Mouse (Mus musculus) left cerebral cortex, adult 8-10 months (tissue): ENCODE measurements around the gene Zbtb39. TPM values are rescaled to one million over a fixed set of nuclear protein-coding genes. Genes with fewer than 3 reads are reported as not detected.

Source experiments
- DNase-seq, 2 experiments: peaks; one replicate each; pipeline ENCODE4 v3.0.0; 2022; ENCODE audit warnings: low spot score in 2 of 2
- total RNA-seq, 4 experiments: library from RNA; stranded (reverse); gene quantifications; 2 replicates each; pipeline ENCODE4 v1.2.4; 2022

Gene Zbtb39
- 10 to 100 TPM in 2 of 4 experiments, 1 to 10 TPM in 2; 9.9 to 11.4 (median 10.1) TPM for total RNA-seq

- peak; percentile 37 to 47 for DNase-seq
Observed at GRCm38 (mm10) chr10:127739083-127739660, at the start of gene Zbtb39. Gene Zbtb39, plus strand, starts transcription at chr10:127739538.

DNA sequence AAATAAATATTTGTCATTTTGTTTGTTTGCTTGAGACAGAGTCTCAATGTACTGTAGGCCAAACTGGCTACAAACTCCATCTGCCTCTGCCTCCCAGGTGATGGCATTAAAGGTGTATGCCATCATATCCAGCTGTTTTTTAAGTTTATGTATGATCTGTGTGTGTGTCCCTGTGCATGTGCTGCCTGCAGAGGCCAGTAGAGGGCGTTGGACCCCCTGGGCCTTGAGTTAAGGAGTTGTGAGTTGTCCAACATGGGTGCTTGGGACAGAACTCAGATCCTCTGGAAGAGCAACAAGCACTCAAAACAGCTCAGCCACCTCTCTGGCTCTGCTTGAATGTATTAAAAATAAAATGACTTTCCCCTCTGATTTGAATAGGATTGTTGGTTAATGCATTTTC lies 48.3 kb upstream of the Zbtb39 start:
- DNase-seq = no peak

DNA sequence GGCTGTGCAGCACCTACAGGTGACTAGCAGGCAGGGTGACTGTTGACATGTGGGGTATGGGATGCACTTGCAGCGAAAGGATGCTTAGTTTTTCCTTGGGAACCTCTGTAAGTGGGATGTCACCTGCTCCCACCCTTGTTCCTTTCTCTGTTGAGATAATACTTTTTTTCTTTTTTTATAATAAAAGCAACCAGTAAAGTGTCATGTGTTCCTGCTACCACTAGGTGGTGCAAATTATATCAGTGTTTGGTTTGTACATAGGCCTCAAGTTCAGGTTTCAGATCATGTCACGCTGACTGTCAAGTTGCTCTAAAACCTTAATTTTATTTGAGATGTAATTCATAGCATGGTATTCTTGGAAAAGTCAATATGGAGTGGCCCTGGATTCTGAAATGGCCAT lies 44.7 kb upstream of the Zbtb39 start:
- no peak for DNase-seq

DNA sequence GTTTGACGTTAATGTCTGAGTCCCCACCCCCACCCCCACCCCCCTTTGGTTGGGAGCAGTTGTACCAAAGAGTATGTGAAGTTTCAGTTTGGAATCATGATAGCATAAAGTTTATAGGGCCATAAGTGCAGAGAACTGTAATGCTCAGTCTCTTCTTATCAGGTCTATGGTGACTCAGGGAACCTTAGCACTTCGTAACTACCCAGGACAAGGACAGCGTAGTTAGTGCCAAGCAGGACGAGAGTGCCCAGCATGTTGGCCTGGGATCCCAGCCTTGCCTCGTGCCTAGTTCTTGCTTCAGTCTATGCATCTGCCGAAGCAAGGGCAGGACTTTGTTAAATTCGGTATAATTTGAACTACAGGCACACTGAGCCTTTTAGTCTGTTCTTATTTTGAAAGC lies 43.6 kb upstream of the Zbtb39 start:
- no peak for DNase-seq

DNA sequence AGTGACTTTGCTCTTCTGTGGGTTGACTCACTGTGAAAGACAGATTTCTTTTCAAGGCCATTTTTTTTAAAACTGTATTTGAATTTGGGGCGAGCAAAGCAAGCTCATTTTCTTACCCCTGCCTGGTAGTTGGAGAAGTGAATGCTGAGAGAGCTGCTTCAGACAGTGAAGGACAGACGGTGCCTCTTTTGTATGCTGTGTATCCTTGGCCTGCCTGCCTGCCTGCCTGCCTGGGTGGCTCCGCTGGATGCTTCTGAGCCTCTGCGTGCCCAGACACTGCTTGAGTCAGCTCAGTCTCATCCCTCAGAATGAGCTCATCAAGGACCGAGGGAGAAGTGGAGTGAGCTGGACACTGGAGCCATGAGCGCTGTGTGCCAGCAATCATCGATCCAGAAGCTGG lies 40.4 kb upstream of the Zbtb39 start:
- no peak for DNase-seq

- no peak for DNase-seq
Observed at GRCm38 (mm10) chr10:127703299-127703698, 36.0 kb upstream of the Zbtb39 start.

DNA sequence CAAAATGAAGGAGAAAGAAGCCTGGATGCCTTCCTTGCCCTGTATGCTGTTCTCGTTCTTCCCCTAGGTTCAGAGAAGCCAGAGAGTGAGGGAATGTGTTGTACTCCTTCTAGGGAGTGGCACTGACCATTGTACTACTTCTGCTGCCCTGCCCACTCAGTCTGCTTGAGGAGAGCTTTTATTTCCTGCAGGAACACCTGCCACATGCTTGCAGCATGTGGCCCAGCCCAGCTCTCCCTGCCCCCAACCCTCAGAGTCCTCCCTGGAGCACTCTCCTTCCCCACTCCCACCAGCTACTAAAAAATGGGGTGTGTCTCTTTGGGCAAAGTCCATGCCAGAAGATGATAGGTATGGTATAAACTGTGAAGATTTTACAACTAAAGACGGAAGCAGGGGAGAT lies 35.0 kb upstream of the Zbtb39 start:
- DNase-seq = no peak

DNA sequence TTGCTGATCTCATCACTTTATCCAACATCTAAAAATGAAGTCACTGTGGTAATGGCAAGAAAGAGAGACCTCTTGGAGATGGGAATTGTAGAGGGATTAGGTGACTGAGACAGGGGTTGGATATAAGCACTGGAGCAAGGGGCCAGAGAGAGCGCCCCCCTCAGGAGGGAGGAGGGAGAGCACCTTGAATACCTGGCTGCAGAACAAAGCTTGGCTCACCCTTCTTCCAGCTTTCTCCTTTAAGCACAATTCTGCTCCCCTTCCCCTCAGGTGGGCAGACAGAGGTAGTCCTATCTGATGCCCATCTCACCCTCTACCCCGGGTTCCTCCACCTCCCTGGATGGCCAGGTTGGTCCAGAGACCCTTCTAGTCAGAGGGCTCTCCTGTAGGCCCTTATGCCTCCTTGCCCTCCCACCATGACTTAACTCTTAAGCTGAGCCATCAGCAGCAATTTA lies 34.5 kb upstream of the Zbtb39 start, which contains the start of gene Myo1a:
TSS of gene Myo1a (plus strand) at position 405 of the 455 bp plus-strand sequence.
- DNase-seq = no peak

- no peak for DNase-seq
Observed at GRCm38 (mm10) chr10:127705783-127706182, 33.6 kb upstream of the Zbtb39 start.

- no peak for DNase-seq
Observed at GRCm38 (mm10) chr10:127707721-127708120, 31.6 kb upstream of the Zbtb39 start.

DNA sequence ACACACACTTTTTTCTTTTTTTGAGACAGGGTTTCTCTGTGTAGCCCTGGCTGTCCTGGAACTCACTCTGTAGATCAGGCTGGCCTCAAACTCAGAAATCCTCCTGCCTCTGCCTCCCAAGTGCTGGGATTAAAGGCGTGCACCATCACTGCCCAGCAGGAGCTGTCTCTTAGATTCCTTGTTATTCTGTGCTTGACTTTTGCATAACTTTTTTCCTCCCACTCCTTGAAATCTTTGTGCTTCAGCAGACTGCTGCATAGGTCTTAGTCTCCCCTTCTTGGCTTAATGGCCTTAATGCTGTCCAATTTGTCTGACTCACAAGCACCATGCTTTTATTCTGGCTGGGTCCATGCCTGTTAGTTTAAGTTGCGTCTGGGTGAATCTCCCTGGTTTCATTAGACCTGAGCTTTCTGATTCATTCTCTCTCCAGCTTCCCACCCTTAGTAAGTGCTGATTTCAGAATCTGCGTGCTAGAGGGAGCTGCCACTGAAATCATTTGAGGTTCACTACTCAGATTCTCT lies 30.4 kb upstream of the Zbtb39 start:
- no peak for DNase-seq

GRCm38 (mm10) chr10:127710331-127710730 lies 29.0 kb upstream of the Zbtb39 start:
- DNase-seq = no peak

DNA sequence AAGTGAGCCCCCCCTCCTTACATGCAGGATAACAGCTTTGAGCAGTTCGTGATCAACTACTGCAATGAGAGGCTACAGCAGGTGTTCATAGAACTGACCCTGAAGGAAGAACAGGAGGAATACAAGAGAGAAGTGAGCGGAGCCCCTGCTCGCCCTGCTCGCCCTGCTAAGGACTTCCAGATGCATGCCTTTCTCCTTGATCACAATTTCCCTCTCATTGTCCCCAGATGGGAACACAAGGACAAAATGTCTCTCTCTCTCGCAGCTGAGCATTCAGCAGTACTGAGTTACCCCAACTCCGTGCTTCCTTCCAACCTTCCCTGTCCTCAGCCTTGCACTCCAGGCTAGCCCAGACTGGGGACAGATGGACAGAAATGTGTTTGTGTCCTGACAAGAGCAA lies 26.6 kb upstream of the Zbtb39 start:
- DNase-seq = no peak

- DNase-seq = no peak
Observed at GRCm38 (mm10) chr10:127721671-127722418, 17.5 kb upstream of the Zbtb39 start.

GRCm38 (mm10) chr10:127724178-127724577 lies 15.2 kb upstream of the Zbtb39 start, which contains the start of gene Tac2:
Gene Tac2, plus strand, starts transcription at chr10:127724478.
- no peak for DNase-seq

- no peak for DNase-seq
Observed at GRCm38 (mm10) chr10:127725136-127725535, 14.2 kb upstream of the Zbtb39 start.

- DNase-seq = no peak
Observed at GRCm38 (mm10) chr10:127728437-127728836, 10.9 kb upstream of the Zbtb39 start.

DNA sequence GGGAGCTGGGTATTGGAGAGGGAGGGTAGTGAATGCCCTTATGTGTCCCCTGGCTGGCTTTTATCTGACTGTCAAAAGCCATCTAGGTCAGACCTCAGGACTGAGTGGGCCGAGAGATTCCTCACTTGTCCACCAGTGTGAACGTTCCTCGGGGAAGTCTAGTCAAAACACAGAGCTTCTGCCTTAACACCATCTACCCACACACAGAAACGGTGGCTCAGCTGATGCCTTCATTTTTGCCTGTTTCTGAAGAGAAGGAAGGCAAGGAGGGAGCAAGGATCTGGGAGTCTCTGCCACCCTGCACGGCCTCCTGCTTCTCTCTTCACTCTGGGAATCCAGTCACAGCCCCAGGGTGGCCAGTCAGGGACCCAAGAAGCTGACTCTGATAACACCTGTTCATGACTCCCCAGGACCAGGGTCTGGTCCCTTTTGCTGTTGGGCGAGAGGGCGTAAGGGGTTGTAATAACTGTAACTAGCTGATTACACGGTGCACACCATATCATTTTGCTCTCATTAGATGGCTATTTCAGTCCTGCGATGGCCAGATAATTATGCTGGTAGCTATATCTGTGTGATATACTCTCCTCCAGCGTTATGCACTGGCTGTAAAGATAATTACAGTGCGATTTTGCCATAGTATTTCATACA lies 8.9 kb upstream of the Zbtb39 start:
- DNase-seq = no peak

GRCm38 (mm10) chr10:127730933-127731310 lies 8.4 kb upstream of the Zbtb39 start:
- DNase-seq = no peak

GRCm38 (mm10) chr10:127731397-127731796 lies 7.9 kb upstream of the Zbtb39 start:
- no peak for DNase-seq

DNA sequence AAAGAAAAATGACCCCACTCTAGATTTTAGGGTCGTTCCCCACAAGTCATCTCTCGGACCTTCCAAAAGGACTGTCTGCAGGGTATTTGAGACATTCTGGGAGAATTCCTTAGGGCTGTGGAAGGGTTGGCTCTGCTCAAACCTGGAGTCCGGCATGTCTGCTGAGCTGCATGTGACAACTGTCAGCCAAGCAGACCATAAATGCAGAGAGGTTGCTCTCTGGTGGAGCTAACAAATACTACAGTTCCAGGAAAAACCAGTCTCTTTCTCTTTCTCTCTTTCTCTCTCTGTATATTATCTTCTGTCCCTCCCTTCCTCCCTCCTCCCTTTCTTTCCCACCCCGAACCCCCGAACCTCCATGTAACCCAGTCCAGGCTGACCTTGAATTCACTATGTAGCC lies 4.9 kb upstream of the Zbtb39 start:
- DNase-seq = no peak

DNA sequence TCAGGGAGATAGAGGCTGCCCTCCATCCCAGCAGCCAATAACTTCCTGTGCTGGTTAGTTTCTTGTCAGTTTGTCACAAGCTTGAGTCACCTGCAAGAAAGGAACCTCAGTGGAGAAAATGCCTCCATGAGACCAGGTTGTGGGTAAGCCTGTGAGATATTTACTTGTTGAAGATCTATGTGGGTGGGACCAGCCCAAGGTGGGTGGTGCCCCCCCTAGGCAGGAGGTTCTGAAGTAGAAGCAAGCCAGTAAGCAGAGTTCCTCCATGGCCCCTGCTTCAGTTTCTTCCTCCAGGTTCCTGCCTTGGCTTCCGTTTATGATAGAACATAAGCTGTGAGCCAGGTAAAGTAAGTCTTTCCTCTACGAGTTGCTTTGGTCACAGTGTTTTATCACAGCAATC lies 3.1 kb upstream of the Zbtb39 start:
- no peak for DNase-seq
